Mouse (Mus musculus) cerebellum, adult 2 months (tissue): Measurements from ENCODE around the gene Drap1. TPM values are rescaled to one million over a fixed set of nuclear protein-coding genes. Genes with fewer than 3 reads are reported as not detected.
A peak's percentile ranks its signal among the peaks of the same experiment; 100 is the strongest.

ENCODE experiments used
- DNase-seq, 2 experiments: peaks; one replicate each; pipeline ENCODE4 v3.0.0; 2021
- H3K27ac ChIP-seq: fragments of 200-500 bp; 2 replicates; pipeline ENCODE4 v1.5.1; 2012; ENCODE audit warnings: low read length, control low read depth, inconsistent platforms; ENCODE audit not compliant: insufficient read depth
- H3K27me3 ChIP-seq: fragments of 200-500 bp; 2 replicates; pipeline ENCODE4 v1.6.1; 2012; ENCODE audit warnings: inconsistent platforms, mild to moderate bottlenecking, low read length, moderate library complexity; ENCODE audit not compliant: control insufficient read depth, insufficient read depth
- H3K4me1 ChIP-seq: fragments of 200-500 bp; 2 replicates; pipeline ENCODE4 v1.6.1; 2011; ENCODE audit warnings: low read length; ENCODE audit not compliant: control insufficient read depth, insufficient read depth
- H3K4me3 ChIP-seq: fragments of 200-500 bp; replicated peaks from 2 replicates; pipeline ENCODE3; 2011; ENCODE audit warnings: mild to moderate bottlenecking, low read depth, low read length, control low read depth; ENCODE audit not compliant: insufficient read depth
- CTCF ChIP-seq: fragments of 200-500 bp; IDR thresholded peaks from 2 replicates; pipeline ENCODE4 v1.5.1; 2011; ENCODE audit warnings: low read depth, mild to moderate bottlenecking, control low read depth, low read length, moderate library complexity, borderline replicate concordance; ENCODE audit not compliant: insufficient read depth
- POLR2A ChIP-seq: fragments of 200-500 bp; IDR thresholded peaks from 2 replicates; pipeline ENCODE4 v1.6.1; 2011; ENCODE audit warnings: low read length, control low read depth, borderline replicate concordance; ENCODE audit not compliant: insufficient read depth
- WGBS: fragments of 180-500 bp; shearing (Covaris S2); methylation state at CpG from one replicate; pipeline ENCODE4 v1.1.7; 2018; 5-methylcytosine and 5-hydroxymethylcytosine counted together
- polyA plus RNA-seq: library from polyadenylated mRNA; depleted of rRNA; stranded (reverse); fragments of >200 nt; gene quantifications from 2 replicates; pipeline ENCODE4 v1.2.3, GENCODE M21; 2012

The Drap1 gene
- polyA plus RNA-seq, 1 experiment, result 309 TPM

DNA sequence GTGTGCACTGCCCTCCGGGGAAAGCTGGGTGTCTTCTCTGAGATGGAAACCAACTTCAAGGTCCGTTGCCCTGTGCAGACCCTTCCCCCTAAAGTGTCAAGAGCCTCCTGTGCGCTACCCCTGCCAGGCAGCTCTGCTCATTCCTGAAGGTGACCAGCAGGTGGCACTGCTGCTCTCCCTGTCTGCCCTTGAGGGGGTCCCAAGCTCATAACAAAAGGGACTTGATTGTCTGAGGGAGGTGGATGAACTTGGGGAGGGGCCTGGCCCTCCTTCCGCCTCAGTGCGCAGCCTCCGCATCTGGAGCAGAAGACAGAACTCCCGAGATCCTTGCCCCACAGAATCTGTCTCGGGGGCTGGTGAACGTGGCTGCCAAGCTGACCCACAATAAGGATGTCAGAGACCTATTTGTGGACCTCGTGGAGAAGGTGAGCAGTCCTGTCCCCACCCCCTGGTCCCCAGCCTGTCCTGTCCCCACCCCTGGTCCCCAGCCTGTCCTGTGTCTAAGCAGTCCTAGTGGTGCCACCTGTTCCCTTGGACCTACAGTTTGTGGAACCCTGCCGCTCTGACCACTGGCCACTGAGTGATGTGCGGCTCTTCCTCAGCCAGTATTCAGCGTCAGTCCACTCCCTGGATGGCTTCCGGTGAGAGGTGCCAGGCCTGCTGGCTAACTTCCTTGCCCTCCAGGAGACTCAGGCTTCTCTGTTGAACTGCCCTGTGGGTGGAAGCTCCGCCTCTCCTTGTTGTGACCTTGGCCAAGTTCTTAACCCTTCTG is 39.2 kb upstream of the Drap1 start:
- Histone ChIP-seq H3K27me3 (no peaks in the 10 kb centered on the region), H3K4me3 (peak overlapping the region; percentile 9), H3K27ac (no peak overlapping the region), H3K4me1 (peaks cover 11% of the 10 kb centered on the region)
- no peak for TF ChIP-seq POLR2A
- TF ChIP-seq CTCF, result peak; percentile 85
- WGBS, result 6% methylated on average over 15 of the region's 15 CpGs
- DNase-seq, result peak; percentile 60 to 74

DNA sequence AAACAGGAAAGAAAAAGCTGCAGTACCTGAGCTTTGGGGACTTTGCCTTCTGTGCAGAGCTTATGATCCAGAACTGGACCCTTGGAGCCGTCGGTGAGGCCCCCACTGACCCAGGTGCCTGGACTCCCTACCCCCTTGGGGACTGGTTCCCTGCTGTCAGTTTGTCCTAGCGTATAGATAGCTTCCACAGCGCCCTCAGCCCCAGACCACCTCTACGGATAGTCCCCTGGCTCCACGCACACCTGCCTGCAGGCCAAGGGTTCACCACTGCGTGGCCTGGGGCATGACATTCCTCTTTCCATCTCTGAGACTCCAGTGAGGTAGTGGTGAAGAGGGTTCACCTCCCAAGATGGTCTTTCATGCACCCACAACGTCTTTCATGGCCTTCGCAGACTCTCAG is 38.4 kb upstream of the Drap1 start:
- 84% methylated on average over 9 of the region's 9 CpGs for WGBS

DNA sequence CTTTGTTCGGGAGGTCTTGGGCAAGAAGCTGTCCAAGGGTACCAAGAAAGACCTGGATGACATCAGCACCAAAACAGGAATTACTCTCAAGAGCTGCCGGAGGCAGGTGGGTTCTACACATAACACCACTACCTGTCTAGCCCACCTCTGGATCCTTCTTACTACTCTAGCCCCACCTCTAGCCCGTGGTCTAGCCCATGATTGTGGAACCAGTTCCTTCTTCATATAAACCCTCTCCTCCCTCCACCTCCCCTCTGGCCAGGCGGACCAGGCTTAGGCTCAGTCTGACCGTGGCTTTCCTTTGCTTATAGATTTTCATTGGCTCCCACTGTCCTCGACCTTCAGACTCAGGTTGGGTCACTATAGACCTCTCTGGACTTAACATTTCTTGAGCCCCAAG is 36.6 kb upstream of the Drap1 start:
- no peak overlapping the region for H3K4me3 ChIP-seq
- H3K27me3 ChIP-seq, result no peaks in the 10 kb centered on the region
- peaks cover 13% of the 10 kb centered on the region for H3K4me1 ChIP-seq
- H3K27ac ChIP-seq, result no peak overlapping the region
- WGBS, result 79% methylated on average over 6 of the region's 6 CpGs
- no peak for DNase-seq
- TF ChIP-seq CTCF (no peak), POLR2A (no peak)

More for the DNA sequence above, 38.4 kb upstream of the Drap1 start:
- Histone ChIP-seq H3K27ac (no peak overlapping the region), H3K27me3 (no peaks in the 10 kb centered on the region), H3K4me3 (no peak overlapping the region), H3K4me1 (peaks cover 13% of the 10 kb centered on the region)
- DNase-seq, result no peak
- no peak for TF ChIP-seq POLR2A

DNA sequence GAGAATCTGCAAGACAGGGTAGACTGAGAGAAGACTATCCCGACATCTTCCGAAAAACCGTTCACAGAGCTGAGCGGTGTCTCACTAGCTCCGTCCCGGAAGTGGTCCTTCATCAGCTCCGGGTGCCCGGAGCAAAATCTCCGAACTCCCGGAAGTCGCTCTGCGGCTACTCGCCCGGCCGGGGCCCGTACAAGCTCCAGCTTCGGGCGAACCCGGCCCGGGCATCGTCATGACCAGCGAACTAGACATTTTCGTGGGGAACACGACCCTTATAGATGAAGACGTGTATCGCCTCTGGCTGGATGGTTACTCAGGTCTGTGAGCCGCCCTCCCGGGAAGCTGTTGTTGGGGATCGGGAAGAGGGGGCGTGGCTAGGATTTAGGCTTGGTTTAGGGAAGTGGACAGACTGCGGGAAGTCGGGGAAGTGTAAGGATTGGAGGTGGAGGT is 35.7 kb upstream of the Drap1 start, which contains the start of gene Fibp:
Gene Fibp, plus strand, starts transcription at position 151 of the 447 bp plus-strand sequence.
- no peaks in the 10 kb centered on the region for H3K27me3 ChIP-seq
- peak within 1 kb of the TSS; percentile 99 for H3K4me3 ChIP-seq
- TF ChIP-seq CTCF, result no peak
- TF ChIP-seq POLR2A, result peak; percentile 81; the same call in 1 of the 2 replicates
- H3K4me1 ChIP-seq, result peaks cover 13% of the 10 kb centered on the region
- WGBS, result under 1% methylated on average over 32 of the region's 32 CpGs
- DNase-seq, result peak; percentile 85 to 91
- no peak within 1 kb of the TSS; the same call in 1 of the 2 replicates for H3K27ac ChIP-seq

DNA sequence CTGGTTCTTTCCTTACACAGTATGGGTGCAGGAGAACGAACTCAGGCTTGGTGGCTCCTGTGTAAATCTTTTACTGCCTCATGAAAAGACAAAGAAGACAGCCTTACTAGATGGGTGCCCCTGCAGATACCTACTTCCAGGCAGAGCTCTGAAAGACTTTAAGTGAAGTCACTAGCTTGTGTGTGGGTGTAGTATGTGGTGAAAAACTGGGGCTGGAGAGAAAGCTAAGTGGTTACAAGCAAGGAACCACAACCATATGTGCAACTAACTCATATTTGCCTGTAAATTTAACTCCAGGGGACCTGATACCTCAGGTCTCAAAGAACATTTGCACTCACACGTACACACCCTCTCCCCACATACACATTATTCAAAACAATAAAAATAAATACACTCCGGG is 35.1 kb upstream of the Drap1 start:
- Histone ChIP-seq H3K4me3 (no peak overlapping the region), H3K27me3 (no peaks in the 10 kb centered on the region), H3K27ac (no peak overlapping the region; the same call in 1 of the 2 replicates), H3K4me1 (peaks cover 16% of the 10 kb centered on the region)
- TF ChIP-seq CTCF (no peak), POLR2A (no peak)
- 26% methylated on average over 3 of the region's 3 CpGs for WGBS
- peak in 1 of 2 experiments; percentile 6 for DNase-seq

DNA sequence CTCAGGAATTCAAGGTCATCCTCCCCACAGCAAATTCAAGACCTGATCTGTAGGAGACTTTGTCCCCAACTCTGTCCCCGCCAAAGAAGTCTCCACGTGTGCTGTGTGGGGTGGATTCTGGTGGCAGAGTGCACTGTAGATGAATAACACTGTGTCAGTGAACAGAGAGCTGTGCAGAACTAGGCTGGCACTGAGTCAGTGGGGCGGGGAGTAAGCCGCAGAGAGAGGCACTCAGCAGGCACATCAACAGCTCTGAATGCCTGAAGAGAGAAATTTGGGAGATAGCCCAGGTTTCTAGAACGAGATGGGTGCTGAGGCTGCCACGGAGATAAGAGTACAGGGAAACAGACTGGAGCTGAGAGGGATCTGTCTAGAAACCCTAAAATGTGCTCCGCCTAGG is 34.2 kb upstream of the Drap1 start:
- peak in 1 of 2 experiments; percentile 21 for DNase-seq
- WGBS, result 48% methylated on average over 7 of the region's 7 CpGs
- H3K27me3 ChIP-seq, result no peaks in the 10 kb centered on the region
- H3K4me1 ChIP-seq, result peaks cover 14% of the 10 kb centered on the region
- H3K27ac ChIP-seq, result peak overlapping the region; percentile 24; the same call in 1 of the 2 replicates
- TF ChIP-seq POLR2A (no peak), CTCF (no peak)
- H3K4me3 ChIP-seq, result no peak overlapping the region

DNA sequence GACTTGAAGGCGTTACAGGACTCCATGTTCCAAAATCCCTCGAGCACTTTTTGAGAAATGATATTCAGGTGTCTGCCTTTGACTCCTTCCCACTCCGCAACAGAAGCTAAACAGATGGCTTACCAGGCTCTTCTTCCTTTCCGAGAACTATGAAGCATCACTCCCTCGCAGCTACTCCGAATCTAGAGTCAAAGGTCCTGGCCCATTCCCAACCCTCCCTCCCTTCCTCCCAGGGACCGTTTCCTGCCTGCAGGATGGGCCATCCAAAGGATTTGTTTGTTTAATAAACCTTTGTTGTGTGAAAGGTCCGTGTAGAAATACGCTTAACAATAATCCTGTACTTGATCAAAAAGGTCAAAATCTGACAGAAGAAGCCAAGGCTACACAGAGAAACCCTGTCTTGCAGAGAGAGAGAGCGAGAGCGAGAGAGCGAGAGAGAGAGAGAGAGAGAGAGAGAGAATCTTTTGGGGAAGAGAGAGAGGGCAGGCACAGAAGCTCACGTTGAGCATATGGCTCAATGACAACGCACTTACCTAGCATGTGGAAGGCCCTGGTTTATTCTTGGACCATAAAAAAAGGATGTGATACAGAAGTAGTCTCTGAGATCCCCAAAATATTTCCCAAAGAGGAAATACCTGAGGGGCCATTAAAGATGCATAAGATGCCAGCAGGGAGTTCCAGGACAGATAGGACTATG is 33.1 kb upstream of the Drap1 start, which contains the start of gene Ccdc85b:
Gene Ccdc85b, minus strand, starts transcription at position 149 of the 697 bp plus-strand sequence.
- peak within 1 kb of the TSS; percentile 96 for H3K27ac ChIP-seq
- 2% methylated on average over 14 of the region's 14 CpGs for WGBS
- H3K4me3 ChIP-seq, result peak within 1 kb of the TSS; percentile 77
- TF ChIP-seq CTCF (no peak), POLR2A (no peak)
- no peaks in the 10 kb centered on the region for H3K27me3 ChIP-seq
- peaks cover 10% of the 10 kb centered on the region for H3K4me1 ChIP-seq
- peak in 1 of 2 experiments; percentile 5 for DNase-seq
